Mouse (Mus musculus): ENCODE data around the gene Txnl4b. TPM values are rescaled to one million over a fixed set of nuclear protein-coding genes. Genes with fewer than 3 reads are reported as not detected.

The Txnl4b gene
- polyA plus RNA-seq, 1 experiment from 2014 or later = 18.7 TPM

- Histone ChIP-seq H3K4me2 (ENCODE audit: low read length) (no peak overlapping the region), H3K4me3 (ENCODE audit: control insufficient read depth in 1 of 2, insufficient read depth in 1 of 2, low read depth in 1 of 2, low read length in 2 of 2) (no peak overlapping the region), H3K9me3 (ENCODE audit: control insufficient read depth, low read length) (peaks cover 8% of the 10 kb centered on the region; the same call in 1 of the 2 replicates), H3K9ac (ENCODE audit: low read length) (no peak overlapping the region), H3K4me1 (ENCODE audit: control insufficient read depth in 2 of 2, insufficient read depth in 2 of 2, low read length in 2 of 2) (no peaks in the 10 kb centered on the region; a peak in 1 of 4 replicates), H3K27me3 (ENCODE audit: control insufficient read depth, insufficient read depth, low read length) (no peaks in the 10 kb centered on the region), H3K27ac (replicated peaks in 1 of 2; ENCODE audit: control insufficient read depth in 1 of 2, insufficient read depth in 1 of 2, low read depth in 2 of 2, low read length in 2 of 2) (no peak overlapping the region), H3K36me3 (ENCODE audit: control insufficient read depth, insufficient read depth, low read length) (no peaks in the 10 kb centered on the region)
- no peak for ATAC-seq (ENCODE audit: insufficient number of reproducible peaks, insufficient read depth, low FRiP score, low read depth)
These were observed 20.0 kb downstream of the Txnl4b start for GRCm38 (mm10) chr8:109585652-109586051.

- H3K4me2 ChIP-seq (ENCODE audit: low read length) = no peak overlapping the region
- H3K36me3 ChIP-seq (ENCODE audit: control insufficient read depth, insufficient read depth, low read length) = peaks cover 6% of the 10 kb centered on the region
- H3K9ac ChIP-seq (ENCODE audit: low read length) = no peak overlapping the region
- H3K27ac ChIP-seq (replicated peaks in 1 of 2; ENCODE audit: control insufficient read depth in 1 of 2, insufficient read depth in 1 of 2, low read depth in 2 of 2, low read length in 2 of 2) = no peak overlapping the region
- no peak overlapping the region for H3K4me3 ChIP-seq (ENCODE audit: control insufficient read depth in 1 of 2, insufficient read depth in 1 of 2, low read depth in 1 of 2, low read length in 2 of 2)
- H3K9me3 ChIP-seq (ENCODE audit: control insufficient read depth, low read length) = peaks cover 8% of the 10 kb centered on the region; the same call in 1 of the 2 replicates
- 55% methylated on average over 7 of the region's 7 CpGs for WGBS
- no peaks in the 10 kb centered on the region for H3K27me3 ChIP-seq (ENCODE audit: control insufficient read depth, insufficient read depth, low read length)
- no peak for ATAC-seq (ENCODE audit: insufficient number of reproducible peaks, insufficient read depth, low FRiP score, low read depth)
- no peaks in the 10 kb centered on the region; a peak in 1 of 4 replicates for H3K4me1 ChIP-seq (ENCODE audit: control insufficient read depth in 2 of 2, insufficient read depth in 2 of 2, low read length in 2 of 2)
These were observed 21.3 kb downstream of the Txnl4b start for GRCm38 (mm10) chr8:109586972-109587504.

- Histone ChIP-seq H3K36me3 (ENCODE audit: control insufficient read depth, insufficient read depth, low read length) (peaks cover 40% of the 10 kb centered on the region), H3K4me3 (ENCODE audit: control insufficient read depth in 1 of 2, insufficient read depth in 1 of 2, low read depth in 1 of 2, low read length in 2 of 2) (no peak overlapping the region), H3K27me3 (ENCODE audit: control insufficient read depth, insufficient read depth, low read length) (no peaks in the 10 kb centered on the region)
These were observed 25.2 kb downstream of the Txnl4b start for GRCm38 (mm10) chr8:109590901-109591300.

GRCm38 (mm10) chr8:109591367-109591766 is 25.7 kb downstream of the Txnl4b start:
- Histone ChIP-seq H3K4me1 (ENCODE audit: control insufficient read depth in 2 of 2, insufficient read depth in 2 of 2, low read length in 2 of 2) (no peaks in the 10 kb centered on the region; a peak in 1 of 4 replicates), H3K9me3 (ENCODE audit: control insufficient read depth, low read length) (no peaks in the 10 kb centered on the region), H3K4me3 (ENCODE audit: control insufficient read depth in 1 of 2, insufficient read depth in 1 of 2, low read depth in 1 of 2, low read length in 2 of 2) (no peak overlapping the region), H3K9ac (ENCODE audit: low read length) (no peak overlapping the region), H3K36me3 (ENCODE audit: control insufficient read depth, insufficient read depth, low read length) (peaks cover 41% of the 10 kb centered on the region), H3K27ac (replicated peaks in 1 of 2; ENCODE audit: control insufficient read depth in 1 of 2, insufficient read depth in 1 of 2, low read depth in 2 of 2, low read length in 2 of 2) (no peak overlapping the region), H3K27me3 (ENCODE audit: control insufficient read depth, insufficient read depth, low read length) (no peaks in the 10 kb centered on the region), H3K4me2 (ENCODE audit: low read length) (no peak overlapping the region)
- ATAC-seq (ENCODE audit: insufficient number of reproducible peaks, insufficient read depth, low FRiP score, low read depth) = no peak
- 74% methylated on average over 3 of the region's 3 CpGs for WGBS

More at GRCm38 (mm10) chr8:109590901-109591300, 25.2 kb downstream of the Txnl4b start:
- Histone ChIP-seq H3K27ac (replicated peaks in 1 of 2; ENCODE audit: control insufficient read depth in 1 of 2, insufficient read depth in 1 of 2, low read depth in 2 of 2, low read length in 2 of 2) (no peak overlapping the region), H3K9me3 (ENCODE audit: control insufficient read depth, low read length) (no peaks in the 10 kb centered on the region), H3K9ac (ENCODE audit: low read length) (no peak overlapping the region), H3K4me2 (ENCODE audit: low read length) (no peak overlapping the region), H3K4me1 (ENCODE audit: control insufficient read depth in 2 of 2, insufficient read depth in 2 of 2, low read length in 2 of 2) (no peaks in the 10 kb centered on the region; a peak in 1 of 4 replicates)
- WGBS = 85% methylated on average over 9 of the region's 9 CpGs
- ATAC-seq (ENCODE audit: insufficient number of reproducible peaks, insufficient read depth, low FRiP score, low read depth) = no peak

- no peak overlapping the region for H3K9ac ChIP-seq (ENCODE audit: low read length)
- peaks cover 43% of the 10 kb centered on the region for H3K36me3 ChIP-seq (ENCODE audit: control insufficient read depth, insufficient read depth, low read length)
- ATAC-seq (ENCODE audit: insufficient number of reproducible peaks, insufficient read depth, low FRiP score, low read depth) = no peak
- H3K4me2 ChIP-seq (ENCODE audit: low read length) = no peak overlapping the region
- WGBS = 79% methylated on average over 5 of the region's 5 CpGs
- no peak overlapping the region for H3K4me3 ChIP-seq (ENCODE audit: control insufficient read depth in 1 of 2, insufficient read depth in 1 of 2, low read depth in 1 of 2, low read length in 2 of 2)
- no peak overlapping the region for H3K27ac ChIP-seq (replicated peaks in 1 of 2; ENCODE audit: control insufficient read depth in 1 of 2, insufficient read depth in 1 of 2, low read depth in 2 of 2, low read length in 2 of 2)
- H3K9me3 ChIP-seq (ENCODE audit: control insufficient read depth, low read length) = no peaks in the 10 kb centered on the region
- H3K4me1 ChIP-seq (ENCODE audit: control insufficient read depth in 2 of 2, insufficient read depth in 2 of 2, low read length in 2 of 2) = no peaks in the 10 kb centered on the region
- H3K27me3 ChIP-seq (ENCODE audit: control insufficient read depth, insufficient read depth, low read length) = no peaks in the 10 kb centered on the region
These were observed 26.5 kb downstream of the Txnl4b start for GRCm38 (mm10) chr8:109592164-109592563.

- H3K4me3 ChIP-seq (ENCODE audit: control insufficient read depth in 1 of 2, insufficient read depth in 1 of 2, low read depth in 1 of 2, low read length in 2 of 2) = no peak overlapping the region
- 80% methylated on average over 6 of the region's 6 CpGs for WGBS
- no peaks in the 10 kb centered on the region for H3K4me1 ChIP-seq (ENCODE audit: control insufficient read depth in 2 of 2, insufficient read depth in 2 of 2, low read length in 2 of 2)
- no peaks in the 10 kb centered on the region for H3K27me3 ChIP-seq (ENCODE audit: control insufficient read depth, insufficient read depth, low read length)
- H3K9me3 ChIP-seq (ENCODE audit: control insufficient read depth, low read length) = no peaks in the 10 kb centered on the region
- no peak for ATAC-seq (ENCODE audit: insufficient number of reproducible peaks, insufficient read depth, low FRiP score, low read depth)
- H3K4me2 ChIP-seq (ENCODE audit: low read length) = no peak overlapping the region
- H3K9ac ChIP-seq (ENCODE audit: low read length) = no peak overlapping the region
- no peak overlapping the region for H3K27ac ChIP-seq (replicated peaks in 1 of 2; ENCODE audit: control insufficient read depth in 1 of 2, insufficient read depth in 1 of 2, low read depth in 2 of 2, low read length in 2 of 2)
- peaks cover 48% of the 10 kb centered on the region for H3K36me3 ChIP-seq (ENCODE audit: control insufficient read depth, insufficient read depth, low read length)
These were observed 27.6 kb downstream of the Txnl4b start for GRCm38 (mm10) chr8:109593117-109593788.

GRCm38 (mm10) chr8:109595854-109596253 is 30.2 kb downstream of the Txnl4b start:
- H3K4me1 ChIP-seq (ENCODE audit: control insufficient read depth in 2 of 2, insufficient read depth in 2 of 2, low read length in 2 of 2) = no peaks in the 10 kb centered on the region
- WGBS = 49% methylated on average over 8 of the region's 8 CpGs

More at GRCm38 (mm10) chr8:109595854-109596253, 30.2 kb downstream of the Txnl4b start:
- H3K4me3 ChIP-seq (ENCODE audit: control insufficient read depth in 1 of 2, insufficient read depth in 1 of 2, low read depth in 1 of 2, low read length in 2 of 2) = no peak overlapping the region
- no peaks in the 10 kb centered on the region for H3K9me3 ChIP-seq (ENCODE audit: control insufficient read depth, low read length)
- H3K36me3 ChIP-seq (ENCODE audit: control insufficient read depth, insufficient read depth, low read length) = peaks cover 67% of the 10 kb centered on the region
- no peak overlapping the region for H3K9ac ChIP-seq (ENCODE audit: low read length)
- no peaks in the 10 kb centered on the region for H3K27me3 ChIP-seq (ENCODE audit: control insufficient read depth, insufficient read depth, low read length)
- no peak for ATAC-seq (ENCODE audit: insufficient number of reproducible peaks, insufficient read depth, low FRiP score, low read depth)
- no peak overlapping the region for H3K4me2 ChIP-seq (ENCODE audit: low read length)
- no peak overlapping the region for H3K27ac ChIP-seq (replicated peaks in 1 of 2; ENCODE audit: control insufficient read depth in 1 of 2, insufficient read depth in 1 of 2, low read depth in 2 of 2, low read length in 2 of 2)
